ENCODE assay signal across 19 mouse cellular contexts in the genomic region with DNA sequence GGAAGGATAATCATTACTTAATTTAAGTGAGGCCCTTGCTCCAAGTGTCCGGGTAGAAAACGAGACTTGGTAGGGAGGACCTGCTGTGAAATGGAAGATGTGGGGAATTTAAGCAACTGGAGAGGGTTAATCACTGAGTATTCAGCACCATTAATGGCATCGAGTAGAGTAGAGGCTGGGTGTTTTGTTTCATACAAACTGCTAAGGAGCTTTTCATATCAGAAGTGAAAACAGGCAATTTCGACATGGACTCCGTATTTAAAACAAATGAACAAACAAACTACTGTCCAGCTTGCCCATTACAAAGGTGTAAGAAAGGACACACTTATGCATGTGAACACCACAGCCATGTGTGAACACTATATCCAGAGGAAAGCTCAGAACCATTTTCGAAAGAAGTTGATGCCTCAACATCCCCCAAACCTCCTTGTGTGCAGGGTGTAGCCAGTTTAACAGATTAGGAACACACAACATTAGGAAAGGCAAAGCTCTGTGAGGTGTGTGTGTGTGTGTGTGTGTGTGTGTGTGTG. TPM values are rescaled to one million over a fixed set of nuclear protein-coding genes. Genes with fewer than 3 reads are reported as not detected.
A peak's percentile ranks its signal among the peaks of the same experiment; 100 is the strongest.
DNase-seq lines count a peak whose midpoint lies in the region; ATAC-seq lines count a peak whose summit lies in the region.
"Had no signal": no experiment of that assay in that cellular context is flagged by ENCODE, and none has a peak within 500 bp of the region (broad histone marks: within the 10 kb centered on the region; RNA-seq: fewer than 3 reads in every experiment).

No protein-coding gene starts in this region.

- H3K4me1 ChIP-seq in heart, embryonic 12.5 days (replicated peaks): 0 out of 2 replicates have a peak, but pooled peaks cover 3% of the 10 kb centered on the region
- peaks cover 3% of the 10 kb centered on the region; the same call in 1 of the 2 replicates for H3K4me1 ChIP-seq in embryonic facial prominence, embryonic 12.5 days
- H3K4me1 ChIP-seq in limb, embryonic 13.5 days: peaks cover 78% of the 10 kb centered on the region
- no peaks in the 10 kb centered on the region for H3K4me1 ChIP-seq in kidney, embryonic 14.5 days (ENCODE audit: control insufficient read depth, insufficient read depth, low read length)
- H3K4me1 ChIP-seq: hindbrain, embryonic 13.5 days; intestine, embryonic 15.5 days had no signal

- peak; percentile 6 for DNase-seq in heart, adult 11 months
- DNase-seq in NIH3T3 (ENCODE audit: low read depth): peak; percentile 55
- DNase-seq in kidney, adult 8-10 months: no peak
- DNase-seq: adrenal gland, postnatal 10 days; cerebellum, adult 2 months; heart, adult 2 months; kidney, postnatal 10 days; lung, adult 2 months; thymus, postnatal 4 days had no signal

- H3K4me3 ChIP-seq in heart, embryonic 12.5 days: no peak overlapping the region
- H3K4me3 ChIP-seq in embryonic facial prominence, embryonic 12.5 days: no peak overlapping the region; the same call in 1 of the 2 replicates
- peak overlapping the region; percentile 80 for H3K4me3 ChIP-seq in limb, embryonic 13.5 days
- no peak overlapping the region for H3K4me3 ChIP-seq in kidney, embryonic 14.5 days (ENCODE audit: low read length)
- H3K4me3 ChIP-seq: heart, adult 2 months; hindbrain, embryonic 13.5 days; intestine, embryonic 15.5 days; left cerebral cortex, adult 2 months; neural tube, embryonic 12.5 days had no signal

- WGBS in heart, embryonic 12.5 days: 12% methylated on average over 6 of the region's 6 CpGs
- 10% methylated on average over 6 of the region's 6 CpGs for WGBS in embryonic facial prominence, embryonic 12.5 days
- WGBS in limb, embryonic 13.5 days: 19% methylated on average over 6 of the region's 6 CpGs
- WGBS in kidney, embryonic 14.5 days: 6% methylated on average over 6 of the region's 6 CpGs

- no peaks in the 10 kb centered on the region for H3K36me3 ChIP-seq in heart, embryonic 12.5 days
- no peaks in the 10 kb centered on the region for H3K36me3 ChIP-seq in embryonic facial prominence, embryonic 12.5 days
- no peaks in the 10 kb centered on the region; the same call in 1 of the 2 replicates for H3K36me3 ChIP-seq in limb, embryonic 13.5 days
- no peaks in the 10 kb centered on the region for H3K36me3 ChIP-seq in kidney, embryonic 14.5 days (ENCODE audit: control insufficient read depth, insufficient read depth, low read length)
- H3K36me3 ChIP-seq: hindbrain, embryonic 13.5 days; intestine, embryonic 15.5 days; neural tube, embryonic 12.5 days had no signal

- no peak overlapping the region for H3K9ac ChIP-seq in heart, embryonic 12.5 days
- H3K9ac ChIP-seq in embryonic facial prominence, embryonic 12.5 days: no peak overlapping the region
- peak overlapping the region; percentile 61 for H3K9ac ChIP-seq in limb, embryonic 13.5 days
- H3K9ac ChIP-seq in kidney, embryonic 14.5 days (ENCODE audit: low read depth, low read length): no peak overlapping the region
- H3K9ac ChIP-seq: hindbrain, embryonic 13.5 days; intestine, embryonic 15.5 days; neural tube, embryonic 12.5 days had no signal

- no peak overlapping the region for H3K4me2 ChIP-seq in heart, embryonic 12.5 days
- peak overlapping the region; percentile 7; the same call in 1 of the 2 replicates for H3K4me2 ChIP-seq in embryonic facial prominence, embryonic 12.5 days (replicated peaks)
- peak overlapping the region; percentile 77 for H3K4me2 ChIP-seq in limb, embryonic 13.5 days (replicated peaks)
- no peak overlapping the region for H3K4me2 ChIP-seq in kidney, embryonic 14.5 days (replicated peaks; ENCODE audit: low read depth, low read length)
- H3K4me2 ChIP-seq: hindbrain, embryonic 13.5 days; intestine, embryonic 15.5 days; liver, embryonic 11.5 days; neural tube, embryonic 12.5 days had no signal

- 0 out of 2 replicates have a peak, but pooled peaks cover 5% of the 10 kb centered on the region for H3K9me3 ChIP-seq in heart, embryonic 12.5 days (replicated peaks)
- no peaks in the 10 kb centered on the region for H3K9me3 ChIP-seq in embryonic facial prominence, embryonic 12.5 days
- no peaks in the 10 kb centered on the region for H3K9me3 ChIP-seq in limb, embryonic 13.5 days
- no peaks in the 10 kb centered on the region for H3K9me3 ChIP-seq in kidney, embryonic 14.5 days (ENCODE audit: control insufficient read depth, low read length)
- H3K9me3 ChIP-seq: hindbrain, embryonic 13.5 days; intestine, embryonic 15.5 days; neural tube, embryonic 12.5 days had no signal

- ATAC-seq in heart, embryonic 12.5 days (ENCODE audit: insufficient number of reproducible peaks, low FRiP score): no peak
- no peak for ATAC-seq in embryonic facial prominence, embryonic 12.5 days (ENCODE audit: insufficient number of reproducible peaks, insufficient read depth, low FRiP score, low TSS enrichment)
- ATAC-seq in limb, embryonic 13.5 days (ENCODE audit: low FRiP score, low read depth): no peak
- ATAC-seq in kidney, embryonic 14.5 days (ENCODE audit: low FRiP score, low TSS enrichment): no peak
- ATAC-seq: intestine, embryonic 15.5 days had no signal

- peaks cover 82% of the 10 kb centered on the region for H3K27me3 ChIP-seq in heart, embryonic 12.5 days (replicated peaks)
- peaks cover 82% of the 10 kb centered on the region for H3K27me3 ChIP-seq in embryonic facial prominence, embryonic 12.5 days
- H3K27me3 ChIP-seq in limb, embryonic 13.5 days: peaks cover 19% of the 10 kb centered on the region; the same call in 1 of the 2 replicates
- H3K27me3 ChIP-seq in kidney, embryonic 14.5 days (ENCODE audit: control insufficient read depth, insufficient read depth, low read length): peaks cover 93% of the 10 kb centered on the region

- H3K27ac ChIP-seq in heart, embryonic 12.5 days (ENCODE audit: poor library complexity, severe bottlenecking): no peak overlapping the region
- H3K27ac ChIP-seq in embryonic facial prominence, embryonic 12.5 days: no peak overlapping the region
- H3K27ac ChIP-seq in limb, embryonic 13.5 days: 0 out of 2 replicates have a peak overlapping the region, but pooled peaks have one; percentile 40
- no peak overlapping the region for H3K27ac ChIP-seq in kidney, embryonic 14.5 days (ENCODE audit: low read depth, low read length)
- H3K27ac ChIP-seq: heart, adult 2 months; hindbrain, embryonic 13.5 days; intestine, embryonic 15.5 days; left cerebral cortex, adult 2 months; macrophage; neural tube, embryonic 12.5 days had no signal

RNA-seq across cellular contexts. Expression of a gene that starts 19.6 kb away (rescaled TPM):
- polyA plus RNA-seq in heart, embryonic 12.5 days (2016; fragmentation: Nextera tagmentation; extraction: Ambion mirVana): 0.08 and 0.11 TPM in 2 replicates
- polyA plus RNA-seq in embryonic facial prominence, embryonic 12.5 days (2016; fragmentation: Nextera tagmentation; extraction: Ambion mirVana): 14.5 and 15.2 TPM in 2 replicates
- 26.3 and 28.0 TPM in 2 replicates for polyA plus RNA-seq in limb, embryonic 13.5 days (2015; fragmentation: Nextera tagmentation; extraction: Ambion mirVana)
- polyA plus RNA-seq in kidney, embryonic 14.5 days (2014; fragmentation: Nextera tagmentation; extraction: Ambion mirVana): 0.09 TPM in 1 of 2 replicates, not detected in the other
- polyA plus RNA-seq: macrophage had no signal

Comparison
In these comparisons a context has a peak if more than half of its experiments do, and no peak if none do; other contexts are left out.
1. DNase-seq: peak in heart, adult 11 months (single experiment) and NIH3T3 (single experiment); none in kidney, adult 8-10 months (0 of 2).
2. H3K4me2 ChIP-seq: peak in embryonic facial prominence, embryonic 12.5 days (single experiment) and limb, embryonic 13.5 days (single experiment); none in heart, embryonic 12.5 days (single experiment) and kidney, embryonic 14.5 days (single experiment).
3. RNA of a gene that starts 19.6 kb away (polyA plus RNA-seq): 26.3 to 28.0 TPM in limb, embryonic 13.5 days and 14.5 to 15.2 TPM in embryonic facial prominence, embryonic 12.5 days; 0.08 to 0.11 TPM in heart, embryonic 12.5 days and 0.09 TPM in kidney, embryonic 14.5 days; every median in the first group is over 10 times any median in the second.